Mouse (Mus musculus): ENCODE measurements at regions not wholly inside any gene's neighbourhood (a gene's known extent, or its start where the extent isn't known, plus 50 kb on each side); places are given as distances from the start of the nearest gene placed in this dataset.

- no peak for DNase-seq (ENCODE audit: low spot score)
Observed at GRCm38 (mm10) chr10:119055199-119055785, 184.6 kb downstream of the Cand1 start.

- DNase-seq (ENCODE audit: low spot score), result no peak
Observed at GRCm38 (mm10) chr10:119054191-119055175, 184.5 kb upstream of the Dyrk2 start.

- DNase-seq (ENCODE audit: low spot score), result no peak
Observed at GRCm38 (mm10) chr10:119052441-119053041, 182.5 kb upstream of the Dyrk2 start.

GRCm38 (mm10) chr10:119051598-119051997, 181.6 kb upstream of the Dyrk2 start:
- DNase-seq (ENCODE audit: low spot score), result no peak

- no peak for DNase-seq (ENCODE audit: low spot score)
Observed at GRCm38 (mm10) chr10:119050017-119050685, 180.1 kb upstream of the Dyrk2 start.

GRCm38 (mm10) chr10:119048643-119049420, 178.8 kb upstream of the Dyrk2 start:
- no peak for DNase-seq (ENCODE audit: low spot score)

- no peak for DNase-seq (ENCODE audit: low spot score)
Observed at GRCm38 (mm10) chr10:119045059-119045458, 175.1 kb upstream of the Dyrk2 start.

- no peak for DNase-seq (ENCODE audit: low spot score)
Observed at GRCm38 (mm10) chr10:119043069-119043468, 173.1 kb upstream of the Dyrk2 start.

GRCm38 (mm10) chr10:119040205-119040604, 170.2 kb upstream of the Dyrk2 start:
- DNase-seq (ENCODE audit: low spot score), result no peak

GRCm38 (mm10) chr10:119039732-119040131, 169.7 kb upstream of the Dyrk2 start:
- DNase-seq (ENCODE audit: low spot score), result no peak

- DNase-seq (ENCODE audit: low spot score), result no peak
Observed at GRCm38 (mm10) chr10:119038991-119039390, 169.0 kb upstream of the Dyrk2 start.

GRCm38 (mm10) chr10:119037781-119038180, 167.8 kb upstream of the Dyrk2 start:
- DNase-seq (ENCODE audit: low spot score), result no peak

- no peak for DNase-seq (ENCODE audit: low spot score)
Observed at GRCm38 (mm10) chr10:119035863-119036262, 165.9 kb upstream of the Dyrk2 start.

GRCm38 (mm10) chr10:119034396-119034795, 164.4 kb upstream of the Dyrk2 start:
- DNase-seq (ENCODE audit: low spot score), result no peak

- DNase-seq (ENCODE audit: low spot score), result no peak
Observed at GRCm38 (mm10) chr10:119031282-119032275, 161.6 kb upstream of the Dyrk2 start.

GRCm38 (mm10) chr10:119028480-119029137, 158.6 kb upstream of the Dyrk2 start:
- no peak for DNase-seq (ENCODE audit: low spot score)

- no peak for DNase-seq (ENCODE audit: low spot score)
Observed at GRCm38 (mm10) chr10:119027241-119027901, 157.4 kb upstream of the Dyrk2 start.

GRCm38 (mm10) chr10:119026291-119026690, 156.3 kb upstream of the Dyrk2 start:
- no peak for DNase-seq (ENCODE audit: low spot score)

- DNase-seq (ENCODE audit: low spot score), result no peak
Observed at GRCm38 (mm10) chr10:119024425-119024824, 154.4 kb upstream of the Dyrk2 start.

Measured in urinary bladder, adult 2 months (tissue).